Mouse (Mus musculus) kidney, adult 2 months (tissue): ENCODE results near the gene Hist1h2bj. TPM values are rescaled to one million over a fixed set of nuclear protein-coding genes. Genes with fewer than 3 reads are reported as not detected.
"Not testable (repeated sequence)": the region's sequence is repeated elsewhere in the genome, so short reads cannot be mapped to it uniquely, and the experiment has no call there.

Experiments used
- DNase-seq: peaks from one replicate; pipeline ENCODE4 v3.0.0; 2021
- H3K27ac ChIP-seq: fragments of 200-500 bp; 2 replicates; pipeline ENCODE4 v1.5.1; 2012; ENCODE audit warnings: low read depth, low read length, control low read depth, inconsistent platforms; ENCODE audit not compliant: insufficient read depth
- H3K27me3 ChIP-seq: fragments of 200-500 bp; replicated peaks from 2 replicates; pipeline ENCODE4 v1.6.1; 2012; ENCODE audit warnings: mild to moderate bottlenecking, moderate library complexity, low read length, inconsistent platforms; ENCODE audit not compliant: control insufficient read depth, insufficient read depth
- H3K36me3 ChIP-seq: fragments of 200-500 bp; 2 replicates; pipeline ENCODE4 v1.6.1; 2012; ENCODE audit warnings: mild to moderate bottlenecking, moderate library complexity, low read length, inconsistent platforms; ENCODE audit not compliant: control insufficient read depth, insufficient read depth
- H3K4me1 ChIP-seq: fragments of 200-500 bp; 2 replicates; pipeline ENCODE4 v1.6.1; 2011; ENCODE audit warnings: low read length; ENCODE audit not compliant: control insufficient read depth, insufficient read depth
- H3K4me3 ChIP-seq: fragments of 200-500 bp; 2 replicates; pipeline ENCODE4 v1.5.1; 2011; ENCODE audit warnings: mild to moderate bottlenecking, low read depth, low read length, control low read depth; ENCODE audit not compliant: insufficient read depth
- CTCF ChIP-seq: fragments of 200-500 bp; conservative IDR thresholded peaks from 2 replicates; pipeline ENCODE4 v1.5.1; 2011; ENCODE audit warnings: low read depth, mild to moderate bottlenecking, control low read depth, low read length, moderate library complexity, mixed read lengths; ENCODE audit not compliant: insufficient read depth, insufficient read length
- POLR2A ChIP-seq: fragments of 200-500 bp; IDR thresholded peaks from one replicate; pipeline ENCODE4 v1.6.1; 2011; ENCODE audit warnings: low read depth, low read length, control low read depth
- WGBS: fragments of 180-500 bp; shearing (Covaris S2); methylation state at CpG from one replicate; pipeline ENCODE4 v1.1.7; 2018; 5-methylcytosine and 5-hydroxymethylcytosine counted together
- polyA plus RNA-seq: library from polyadenylated mRNA; depleted of rRNA; stranded (reverse); fragments of >200 nt; gene quantifications from 2 replicates; pipeline ENCODE4 v1.2.3, GENCODE M21; 2012

Hist1h2bj gene
- polyA plus RNA-seq, 1 experiment, result 0.92 TPM

- WGBS, result 4% methylated on average over 40 of the region's 40 CpGs
- H3K4me3 ChIP-seq, result peak overlapping the region; percentile 51
- no peaks in the 10 kb centered on the region; the same call in 1 of the 2 replicates for H3K4me1 ChIP-seq
- H3K27me3 ChIP-seq, result no peaks in the 10 kb centered on the region
- H3K36me3 ChIP-seq, result no peaks in the 10 kb centered on the region
- peak; percentile 97 for DNase-seq
- TF ChIP-seq POLR2A, result no peak
- peak; percentile 98 for TF ChIP-seq CTCF
- H3K27ac ChIP-seq, result no peak overlapping the region
Observed at GRCm38 (mm10) chr13:22028673-22029460, 14.1 kb upstream of the Hist1h2bj start.

GRCm38 (mm10) chr13:22029928-22030327 is 13.1 kb upstream of the Hist1h2bj start:
- 63% methylated on average over 8 of the region's 8 CpGs for WGBS
- TF ChIP-seq CTCF (no peak), POLR2A (no peak)
- no peaks in the 10 kb centered on the region for H3K27me3 ChIP-seq
- no peak for DNase-seq
- H3K27ac ChIP-seq, result no peak overlapping the region
- H3K4me1 ChIP-seq, result no peaks in the 10 kb centered on the region; the same call in 1 of the 2 replicates
- no peak overlapping the region for H3K4me3 ChIP-seq
- no peaks in the 10 kb centered on the region for H3K36me3 ChIP-seq

- TF ChIP-seq CTCF (no peak), POLR2A (no peak)
- H3K36me3 ChIP-seq, result no peaks in the 10 kb centered on the region
- no peak overlapping the region for H3K4me3 ChIP-seq
- peak; percentile 37 for DNase-seq
- H3K27me3 ChIP-seq, result no peaks in the 10 kb centered on the region
- WGBS, result 4% methylated on average over 4 of the region's 4 CpGs
- H3K27ac ChIP-seq, result no peak overlapping the region
- no peaks in the 10 kb centered on the region; the same call in 1 of the 2 replicates for H3K4me1 ChIP-seq
Observed at GRCm38 (mm10) chr13:22030493-22030892, 12.5 kb upstream of the Hist1h2bj start.

- TF ChIP-seq CTCF (no peak), POLR2A (no peak)
- Histone ChIP-seq H3K4me1 (peaks cover 3% of the 10 kb centered on the region; the same call in 1 of the 2 replicates), H3K27me3 (no peaks in the 10 kb centered on the region), H3K4me3 (no peak overlapping the region), H3K36me3 (no peaks in the 10 kb centered on the region), H3K27ac (peak overlapping the region; percentile 89)
- no peak for DNase-seq
- WGBS, result 46% methylated on average over 5 of the region's 5 CpGs
Observed at GRCm38 (mm10) chr13:22033741-22034442, 9.1 kb upstream of the Hist1h2bj start.

DNA sequence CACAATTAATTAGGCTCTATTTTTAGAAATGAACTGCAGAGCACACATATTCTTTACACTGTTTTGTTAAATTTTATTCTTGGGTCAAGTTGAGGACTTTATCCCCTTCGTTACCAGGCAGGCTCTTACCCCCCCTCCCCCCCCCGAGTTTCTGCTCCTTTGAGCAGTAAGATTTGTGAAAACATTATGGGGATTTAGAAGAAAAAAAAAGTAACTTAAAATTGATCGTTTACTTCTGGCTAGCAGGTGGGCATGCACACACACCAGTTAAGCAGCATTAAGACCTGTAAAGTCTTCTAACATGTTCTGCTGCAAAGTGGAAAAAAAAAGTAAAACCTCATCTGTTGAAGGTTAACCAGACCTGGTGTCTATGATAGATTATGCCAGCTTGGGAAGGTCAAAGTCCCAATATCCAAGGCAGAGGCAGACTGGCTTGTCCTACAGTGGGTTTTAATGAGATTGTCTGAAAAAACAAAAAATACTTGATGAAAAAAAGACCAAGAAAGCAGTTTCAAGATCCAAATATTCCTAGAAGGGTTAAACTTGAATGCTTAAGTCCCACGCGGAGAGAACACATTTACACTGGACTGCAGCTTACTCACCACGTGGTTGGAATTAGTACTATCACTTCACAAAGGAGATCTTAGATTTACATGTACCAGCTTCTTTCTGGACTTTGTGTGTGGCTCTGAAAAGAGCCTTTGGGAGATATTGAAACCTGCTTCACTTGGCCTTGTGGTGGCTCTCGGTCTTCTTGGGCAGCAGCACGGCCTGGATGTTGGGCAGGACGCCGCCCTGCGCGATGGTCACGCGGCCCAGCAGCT is 8.4 kb upstream of the Hist1h2bj start:
- Histone ChIP-seq H3K36me3 (no peaks in the 10 kb centered on the region), H3K4me1 (peaks cover 3% of the 10 kb centered on the region; the same call in 1 of the 2 replicates), H3K27me3 (no peaks in the 10 kb centered on the region), H3K27ac (peak overlapping the region; percentile 96), H3K4me3 (peak overlapping the region; percentile 31; the same call in 1 of the 2 replicates)
- WGBS, result 3% methylated on average over 14 of the region's 14 CpGs
- TF ChIP-seq POLR2A (no peak), CTCF (no peak)
- peak; percentile 84 for DNase-seq

DNA sequence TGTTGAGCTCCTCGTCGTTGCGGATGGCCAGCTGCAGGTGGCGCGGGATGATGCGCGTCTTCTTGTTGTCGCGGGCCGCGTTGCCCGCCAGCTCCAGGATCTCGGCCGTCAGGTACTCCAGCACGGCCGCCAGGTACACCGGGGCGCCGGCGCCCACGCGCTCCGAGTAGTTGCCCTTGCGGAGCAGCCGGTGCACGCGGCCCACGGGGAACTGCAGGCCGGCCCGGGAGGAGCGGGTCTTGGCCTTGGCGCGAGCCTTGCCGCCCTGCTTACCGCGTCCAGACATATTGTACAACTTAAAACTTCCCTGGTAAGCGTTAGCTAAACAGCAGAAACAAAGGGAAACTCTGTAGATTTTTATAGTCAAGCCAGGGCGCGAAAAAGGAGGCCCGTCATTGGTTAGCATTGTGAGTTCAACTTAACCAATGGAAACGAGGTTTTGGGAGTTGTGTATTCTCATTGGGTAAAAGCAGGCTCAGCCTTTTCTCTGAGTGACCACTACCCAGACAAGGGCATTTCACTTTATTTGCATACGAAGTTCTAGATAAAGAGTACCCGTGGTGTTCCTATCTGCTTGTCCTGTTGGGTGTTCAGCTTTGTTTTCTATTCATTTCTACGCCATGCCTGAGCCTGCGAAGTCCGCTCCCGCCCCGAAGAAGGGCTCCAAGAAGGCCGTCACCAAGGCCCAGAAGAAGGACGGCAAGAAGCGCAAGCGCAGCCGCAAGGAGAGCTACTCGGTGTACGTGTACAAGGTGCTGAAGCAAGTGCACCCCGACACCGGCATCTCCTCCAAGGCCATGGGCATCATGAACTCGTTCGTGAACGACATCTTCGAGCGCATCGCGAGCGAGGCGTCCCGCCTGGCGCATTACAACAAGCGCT is 7.5 kb upstream of the Hist1h2bj start, which contains the start of the genes Hist1h2ah and Hist1h2bk:
TSS of gene Hist1h2ah (minus strand) at position 302 of the 882 bp plus-strand sequence.
TSS of gene Hist1h2bk (plus strand) at position 604 of the 882 bp plus-strand sequence.
- peak within 1 kb of the TSS; percentile 96 for H3K27ac ChIP-seq

More for the DNA sequence above, 7.5 kb upstream of the Hist1h2bj start, which contains the start of the genes Hist1h2ah and Hist1h2bk:
- peak; percentile 95 for DNase-seq
- not testable (repeated sequence) for H3K4me1 ChIP-seq, H3K36me3 ChIP-seq, H3K27me3 ChIP-seq
- WGBS, result under 1% methylated on average over 33 of the region's 69 CpGs
- H3K4me3 ChIP-seq, result peak within 1 kb of the TSS; percentile 69
